Mouse (Mus musculus) liver, adult 2 months (tissue): ENCODE data around the gene Olfr1412.

Experiments used
- CTCF ChIP-seq: fragments of 200-500 bp; IDR thresholded peaks from 2 replicates; pipeline ENCODE4 v1.5.1; 2011; ENCODE audit warnings: low read depth, low read length, control low read depth
- POLR2A ChIP-seq: fragments of 200-500 bp; IDR thresholded peaks from 2 replicates; pipeline ENCODE4 v1.6.1; 2011; ENCODE audit warnings: low read length, control low read depth; ENCODE audit not compliant: insufficient read depth; ENCODE audit errors: extremely low read depth

GRCm38 (mm10) chr1:92634976-92635599, 49.5 kb downstream of the Olfr1412 start:
- TF ChIP-seq POLR2A (no peak), CTCF (no peak)
